Mouse (Mus musculus) MEL (cell line): ENCODE data around the gene Alg3.

ENCODE experiments used
- CTCF ChIP-seq, 3 experiments: IDR thresholded peaks in 2 of 3; conservative IDR thresholded peaks in 1 of 3; 2 replicates each; pipeline ENCODE4 v1.5.1; 2011 to 2012; ENCODE audit warnings: low read length in 3 of 3, low read depth in 2 of 3, mild to moderate bottlenecking in 2 of 3, improper control_type of control experiment in 1 of 3, inconsistent platforms in 1 of 3, mixed read lengths in 1 of 3, moderate library complexity in 1 of 3; ENCODE audit not compliant: control insufficient read depth in 1 of 3, insufficient read depth in 1 of 3, poor library complexity in 1 of 3, severe bottlenecking in 1 of 3
- ETS1 ChIP-seq: IDR thresholded peaks from 2 replicates; pipeline ENCODE4 v1.6.1; 2012; ENCODE audit warnings: low read depth, mild to moderate bottlenecking, inconsistent platforms, low read length, improper control_type of control experiment, moderate library complexity
- GATA1 ChIP-seq: IDR thresholded peaks from 2 replicates; pipeline ENCODE4 v1.6.1; 2011; ENCODE audit warnings: low read depth, low read length, improper control_type of control experiment
- HCFC1 ChIP-seq: IDR thresholded peaks from 2 replicates; pipeline ENCODE4 v1.6.1; 2012; ENCODE audit warnings: low read depth, mild to moderate bottlenecking, inconsistent platforms, low read length, improper control_type of control experiment, moderate library complexity
- MAZ ChIP-seq: IDR thresholded peaks from 2 replicates; pipeline ENCODE4 v1.6.1; 2012; ENCODE audit warnings: low read depth, mild to moderate bottlenecking, inconsistent platforms, low read length, improper control_type of control experiment
- NELFE ChIP-seq: IDR thresholded peaks from 2 replicates; pipeline ENCODE4 v1.6.1; 2011; ENCODE audit warnings: low read depth, low read length, improper control_type of control experiment
- POLR2A ChIP-seq, 2 experiments: IDR thresholded peaks; 2 replicates each; pipeline ENCODE4 v1.6.1; 2011 to 2012; ENCODE audit warnings: low read length in 2 of 2, mild to moderate bottlenecking in 2 of 2, control low read depth in 1 of 2, improper control_type of control experiment in 1 of 2, low read depth in 1 of 2, moderate library complexity in 1 of 2; ENCODE audit not compliant: control insufficient read depth in 1 of 2, insufficient read depth in 1 of 2, poor library complexity in 1 of 2
- SIN3A ChIP-seq: IDR thresholded peaks from 2 replicates; pipeline ENCODE4 v1.6.1; 2012; ENCODE audit warnings: low read length, improper control_type of control experiment, inconsistent platforms
- TCF12 ChIP-seq: IDR thresholded peaks from 2 replicates; pipeline ENCODE4 v1.6.1; 2014; ENCODE audit warnings: low read depth, mild to moderate bottlenecking, inconsistent platforms, low read length, improper control_type of control experiment, moderate library complexity

DNA sequence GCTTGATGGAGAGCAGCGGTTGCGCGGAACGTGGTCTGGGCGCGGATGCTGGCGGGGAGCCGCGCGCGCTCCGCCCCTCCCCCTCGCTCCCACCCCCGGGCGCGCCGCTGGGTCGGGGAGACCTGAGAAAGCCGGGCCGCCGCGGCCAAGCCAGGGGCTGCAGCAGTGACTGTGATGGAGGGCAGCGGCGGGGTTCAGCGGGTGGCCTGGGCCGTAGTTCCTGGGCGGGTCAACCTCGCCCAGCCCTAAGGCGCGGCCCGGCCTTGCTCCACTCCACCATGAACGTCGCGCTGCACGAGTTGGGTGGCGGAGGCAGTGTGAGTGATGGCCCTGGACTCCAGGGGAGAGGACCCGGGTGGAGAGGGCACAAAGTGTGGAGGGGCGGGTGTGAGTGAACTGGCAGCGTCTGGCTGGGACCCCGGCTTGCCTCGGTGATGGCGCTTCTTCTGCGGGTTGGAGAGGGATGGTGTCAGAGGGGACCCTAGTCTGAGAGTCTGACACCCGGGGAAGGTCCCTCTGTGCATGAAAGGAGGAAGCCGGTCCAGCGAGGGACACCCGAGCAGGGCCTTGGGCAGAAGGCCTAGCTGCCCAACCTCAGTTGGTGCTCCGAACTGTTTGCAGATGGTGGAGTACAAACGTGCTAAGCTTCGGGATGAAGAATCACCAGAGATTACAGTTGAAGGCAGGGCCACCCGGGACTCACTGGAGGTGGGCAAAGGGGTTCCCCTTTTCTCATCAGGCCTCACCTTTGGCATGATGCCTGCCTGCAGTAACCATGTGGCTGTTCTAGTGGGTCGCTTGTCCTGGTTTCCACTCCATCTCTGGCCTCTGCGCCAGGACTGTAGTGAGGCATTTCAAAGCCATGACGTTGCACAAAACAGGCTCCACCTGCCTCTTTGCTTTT is 18.4 kb upstream of the Alg3 start, which contains the start of gene Ece2:
- TF ChIP-seq HCFC1 (no peak), POLR2A (IDR thresholded peaks at IDR 0.05; ENCODE audit: control insufficient read depth in 1 of 2, insufficient read depth in 1 of 2, low read depth in 1 of 2, low read length in 2 of 2, poor library complexity in 1 of 2) (no peak; a peak in 4 of 4 replicates), NELFE (0 out of 2 replicates have a peak, but pooled peaks have one; percentile 42), TCF12 (no peak), CTCF (IDR thresholded peaks at IDR 0.05 in 2 of 3, conservative IDR thresholded peaks at IDR 0.05 in 1 of 3; ENCODE audit: control insufficient read depth in 1 of 3, insufficient read depth in 1 of 3, low read depth in 2 of 3, low read length in 3 of 3, poor library complexity in 1 of 3, severe bottlenecking in 1 of 3) (no peak), GATA1 (no peak), ETS1 (no peak), MAZ (peak; percentile 59; the same call in 1 of the 2 replicates), SIN3A (no peak)
